Mouse (Mus musculus) MEL (cell line): ENCODE results near the gene Dgkh. TPM values are rescaled to one million over a fixed set of nuclear protein-coding genes. Genes with fewer than 3 reads are reported as not detected.

Experiments used
- DNase-seq: peaks from one replicate; pipeline ENCODE4 v3.0.0; 2011; ENCODE audit warnings: low read depth, low spot score
- H3K27ac ChIP-seq: 2 replicates; pipeline ENCODE4 v1.5.1; 2012; ENCODE audit warnings: low read depth, mild to moderate bottlenecking, control low read depth, low read length, moderate library complexity; ENCODE audit not compliant: control insufficient read depth
- H3K27me3 ChIP-seq, 2 experiments: fragments of 150-350 bp in 1 of 2; sonication (generic) in 1 of 2; 2 replicates each; pipeline ENCODE4 v1.6.1; 2012; ENCODE audit warnings: low read length in 2 of 2, mild to moderate bottlenecking in 2 of 2, improper control_type of control experiment in 1 of 2, moderate library complexity in 1 of 2; ENCODE audit not compliant: insufficient read depth in 2 of 2, control insufficient read depth in 1 of 2
- H3K36me3 ChIP-seq, 2 experiments: 2 replicates each; pipeline ENCODE4 v1.6.1; 2012 to 2014; ENCODE audit warnings: low read length in 2 of 2, improper control_type of control experiment in 1 of 2, inconsistent platforms in 1 of 2, mild to moderate bottlenecking in 1 of 2; ENCODE audit not compliant: insufficient read depth in 2 of 2, control insufficient read depth in 1 of 2
- H3K4me1 ChIP-seq, 2 experiments: fragments of 150-350 bp in 1 of 2; sonication (generic) in 1 of 2; 2 replicates each; pipeline ENCODE4 v1.6.1; 2012; ENCODE audit warnings: low read length in 2 of 2, improper control_type of control experiment in 1 of 2, mild to moderate bottlenecking in 1 of 2; ENCODE audit not compliant: insufficient read depth in 2 of 2, control insufficient read depth in 1 of 2
- H3K4me3 ChIP-seq, 2 experiments: fragments of 150-350 bp in 1 of 2; sonication (generic) in 1 of 2; 2 replicates each; pipeline ENCODE4 v1.5.1; 2012; ENCODE audit warnings: low read depth in 2 of 2, low read length in 2 of 2, mild to moderate bottlenecking in 2 of 2, moderate library complexity in 2 of 2, control low read depth in 1 of 2, improper control_type of control experiment in 1 of 2; ENCODE audit not compliant: control insufficient read depth in 1 of 2, insufficient read depth in 1 of 2
- H3K79me2 ChIP-seq: 2 replicates; pipeline ENCODE4 v1.6.1; 2012; ENCODE audit warnings: mild to moderate bottlenecking, low read length, moderate library complexity; ENCODE audit not compliant: control insufficient read depth, poor library complexity, insufficient read depth
- H3K9ac ChIP-seq: 2 replicates; pipeline ENCODE4 v1.6.1; 2012; ENCODE audit warnings: low read depth, mild to moderate bottlenecking, control low read depth, low read length, moderate library complexity; ENCODE audit not compliant: control insufficient read depth, poor library complexity, severe bottlenecking
- H3K9me3 ChIP-seq: fragments of 150-350 bp; sonication (generic); replicated peaks from 2 replicates; pipeline ENCODE4 v1.6.1; 2012; ENCODE audit warnings: mild to moderate bottlenecking, low read length, improper control_type of control experiment, moderate library complexity; ENCODE audit not compliant: insufficient read depth
- BHLHE40 ChIP-seq: IDR thresholded peaks from 2 replicates; pipeline ENCODE4 v1.6.1; 2012; ENCODE audit warnings: low read depth, mild to moderate bottlenecking, inconsistent platforms, low read length, improper control_type of control experiment, borderline replicate concordance
- CHD1 ChIP-seq: IDR thresholded peaks from 2 replicates; pipeline ENCODE4 v1.6.1; 2012; ENCODE audit warnings: low read depth, mild to moderate bottlenecking, inconsistent platforms, low read length, improper control_type of control experiment
- CHD2 ChIP-seq: IDR thresholded peaks from 2 replicates; pipeline ENCODE4 v1.6.1; 2011; ENCODE audit warnings: low read length, improper control_type of control experiment
- CTCF ChIP-seq, 3 experiments: IDR thresholded peaks in 2 of 3; conservative IDR thresholded peaks in 1 of 3; 2 replicates each; pipeline ENCODE4 v1.5.1; 2011 to 2012; ENCODE audit warnings: low read length in 3 of 3, low read depth in 2 of 3, mild to moderate bottlenecking in 2 of 3, improper control_type of control experiment in 1 of 3, inconsistent platforms in 1 of 3, mixed read lengths in 1 of 3, moderate library complexity in 1 of 3; ENCODE audit not compliant: control insufficient read depth in 1 of 3, insufficient read depth in 1 of 3, poor library complexity in 1 of 3, severe bottlenecking in 1 of 3
- E2F4 ChIP-seq: IDR thresholded peaks from 2 replicates; pipeline ENCODE4 v1.6.1; 2011; ENCODE audit warnings: low read depth, low read length, improper control_type of control experiment, borderline replicate concordance
- ELF1 ChIP-seq: IDR thresholded peaks from 2 replicates; pipeline ENCODE4 v1.6.1; 2014; ENCODE audit warnings: low read depth, mild to moderate bottlenecking, inconsistent platforms, low read length, improper control_type of control experiment, moderate library complexity
- EP300 ChIP-seq, 2 experiments: IDR thresholded peaks; 2 replicates each; pipeline ENCODE4 v1.6.1; 2011; ENCODE audit warnings: improper control_type of control experiment in 2 of 2, low read length in 2 of 2, low read depth in 1 of 2, mild to moderate bottlenecking in 1 of 2
- GABPA ChIP-seq: IDR thresholded peaks from 2 replicates; pipeline ENCODE4 v1.6.1; 2012; ENCODE audit warnings: low read depth, mild to moderate bottlenecking, inconsistent platforms, low read length, improper control_type of control experiment, moderate library complexity
- HCFC1 ChIP-seq: IDR thresholded peaks from 2 replicates; pipeline ENCODE4 v1.6.1; 2012; ENCODE audit warnings: low read depth, mild to moderate bottlenecking, inconsistent platforms, low read length, improper control_type of control experiment, moderate library complexity
- KAT2A ChIP-seq: conservative IDR thresholded peaks from 2 replicates; pipeline ENCODE4 v1.6.1; 2012; ENCODE audit warnings: low read depth, low read length, improper control_type of control experiment, inconsistent platforms
- MXI1 ChIP-seq: IDR thresholded peaks from 2 replicates; pipeline ENCODE4 v1.6.1; 2011; ENCODE audit warnings: mild to moderate bottlenecking, low read depth, low read length, improper control_type of control experiment
- MYB ChIP-seq: IDR thresholded peaks from 2 replicates; pipeline ENCODE4 v1.6.1; 2011; ENCODE audit warnings: mild to moderate bottlenecking, low read depth, low read length, improper control_type of control experiment
- MYC ChIP-seq: IDR thresholded peaks from 2 replicates; pipeline ENCODE4 v1.6.1; 2011; ENCODE audit warnings: low read depth, mild to moderate bottlenecking, low read length, improper control_type of control experiment, moderate library complexity
- NRF1 ChIP-seq: IDR thresholded peaks from 2 replicates; pipeline ENCODE4 v1.6.1; 2014; ENCODE audit warnings: low read depth, mild to moderate bottlenecking, inconsistent platforms, low read length, improper control_type of control experiment, moderate library complexity; ENCODE audit not compliant: poor library complexity, insufficient read depth, severe bottlenecking
- POLR2A ChIP-seq, 2 experiments: IDR thresholded peaks; 2 replicates each; pipeline ENCODE4 v1.6.1; 2011 to 2012; ENCODE audit warnings: low read length in 2 of 2, mild to moderate bottlenecking in 2 of 2, control low read depth in 1 of 2, improper control_type of control experiment in 1 of 2, low read depth in 1 of 2, moderate library complexity in 1 of 2; ENCODE audit not compliant: control insufficient read depth in 1 of 2, insufficient read depth in 1 of 2, poor library complexity in 1 of 2
- POLR2AphosphoS2 ChIP-seq: IDR thresholded peaks from 2 replicates; pipeline ENCODE4 v1.6.1; 2011; ENCODE audit warnings: low read length, improper control_type of control experiment
- POLR2AphosphoS5 ChIP-seq: IDR thresholded peaks from 2 replicates; pipeline ENCODE4 v1.6.1; 2012; ENCODE audit warnings: low read depth, borderline replicate concordance, mild to moderate bottlenecking, inconsistent platforms, low read length, moderate library complexity, mixed read lengths
- SIN3A ChIP-seq: IDR thresholded peaks from 2 replicates; pipeline ENCODE4 v1.6.1; 2012; ENCODE audit warnings: low read length, improper control_type of control experiment, inconsistent platforms
- SMC3 ChIP-seq: IDR thresholded peaks from 2 replicates; pipeline ENCODE4 v1.6.1; 2011; ENCODE audit warnings: low read depth, low read length, improper control_type of control experiment
- TAL1 ChIP-seq: IDR thresholded peaks from 2 replicates; pipeline ENCODE4 v1.6.1; 2012; ENCODE audit warnings: mild to moderate bottlenecking, inconsistent platforms, low read length, moderate library complexity, mixed read lengths
- TBP ChIP-seq: IDR thresholded peaks from 2 replicates; pipeline ENCODE4 v1.8.0; 2011; ENCODE audit warnings: low read depth, low read length, improper control_type of control experiment
- ZC3H11A ChIP-seq: IDR thresholded peaks from 2 replicates; pipeline ENCODE4 v1.6.1; 2012; ENCODE audit warnings: low read depth, mild to moderate bottlenecking, inconsistent platforms, low read length, improper control_type of control experiment
- ZKSCAN1 ChIP-seq: IDR thresholded peaks from 2 replicates; pipeline ENCODE4 v1.6.1; 2012; ENCODE audit warnings: low read depth, mild to moderate bottlenecking, inconsistent platforms, low read length, improper control_type of control experiment, moderate library complexity
- ZMIZ1 ChIP-seq: IDR thresholded peaks from 2 replicates; pipeline ENCODE4 v1.6.1; 2012; ENCODE audit warnings: low read depth, mild to moderate bottlenecking, inconsistent platforms, low read length, improper control_type of control experiment, moderate library complexity
- ZNF384 ChIP-seq: IDR thresholded peaks from 2 replicates; pipeline ENCODE4 v1.6.1; 2012; ENCODE audit warnings: low read depth, mild to moderate bottlenecking, inconsistent platforms, low read length, improper control_type of control experiment
- polyA plus RNA-seq, 2 experiments: library from polyadenylated mRNA; stranded (reverse) in 1 of 2; unstranded in 1 of 2; fragments of >175 nt in 1 of 2; fragments of >200 nt in 1 of 2; gene quantifications; 2 replicates each; pipeline versions ENCODE4 v1.2.1 to v1.2.4; 2012; ENCODE audit warnings: low replicate concordance in 2 of 2, low read depth in 1 of 2; ENCODE audit not compliant: insufficient read length in 2 of 2, insufficient read depth in 1 of 2, missing spikeins in 1 of 2
- total RNA-seq: library from RNA; depleted of rRNA; stranded (reverse); fragments of 300-350 nt; gene quantifications from 2 replicates; pipeline ENCODE4 v1.2.3, GENCODE M21; 2012

Gene Dgkh
- total and polyA plus RNA-seq, 3 experiments, result under 0.01 TPM; not detected in 2

- Histone ChIP-seq H3K27me3 (peaks cover 0 to under 1% of the 10 kb centered on the region in 2 experiments; a peak in 2 of 4 replicates), H3K79me2 (no peaks in the 10 kb centered on the region), H3K4me3 (no peak overlapping the region), H3K9ac (no peak overlapping the region), H3K4me1 (no peaks in the 10 kb centered on the region), H3K27ac (no peak overlapping the region), H3K36me3 (no peaks in the 10 kb centered on the region), H3K9me3 (no peaks in the 10 kb centered on the region)
- TF ChIP-seq BHLHE40 (no peak), TAL1 (no peak), ZMIZ1 (no peak), EP300 (IDR thresholded peaks at IDR 0.05; ENCODE audit: low read depth in 1 of 2, low read length in 2 of 2) (no peak), MYC (no peak), POLR2AphosphoS5 (no peak), TBP (no peak), HCFC1 (no peak), ELF1 (no peak), ZC3H11A (no peak), CTCF (IDR thresholded peaks at IDR 0.05 in 2 of 3, conservative IDR thresholded peaks at IDR 0.05 in 1 of 3; ENCODE audit: control insufficient read depth in 1 of 3, insufficient read depth in 1 of 3, low read depth in 2 of 3, low read length in 3 of 3, poor library complexity in 1 of 3, severe bottlenecking in 1 of 3) (no peak), ZNF384 (no peak), ZKSCAN1 (no peak)
- DNase-seq, result no peak
These were observed 44.1 kb upstream of the Dgkh start for GRCm38 (mm10) chr14:78776659-78777058.

- Histone ChIP-seq H3K4me1 (no peaks in the 10 kb centered on the region), H3K79me2 (no peaks in the 10 kb centered on the region), H3K27me3 (no peaks in the 10 kb centered on the region; a peak in 1 of 4 replicates), H3K27ac (no peak overlapping the region), H3K9me3 (no peaks in the 10 kb centered on the region), H3K4me3 (no peak overlapping the region), H3K9ac (no peak overlapping the region), H3K36me3 (no peaks in the 10 kb centered on the region)
- no peak for DNase-seq
- TF ChIP-seq POLR2AphosphoS2, result no peak
- TF ChIP-seq KAT2A, result no peak
- TF ChIP-seq SMC3, result no peak
- no peak for TF ChIP-seq ZKSCAN1
- no peak for TF ChIP-seq POLR2A (IDR thresholded peaks at IDR 0.05; ENCODE audit: control insufficient read depth in 1 of 2, insufficient read depth in 1 of 2, low read depth in 1 of 2, low read length in 2 of 2, poor library complexity in 1 of 2)
- no peak for TF ChIP-seq TBP
- TF ChIP-seq CHD2, result no peak
- TF ChIP-seq GABPA, result no peak
- TF ChIP-seq SIN3A, result no peak
- no peak for TF ChIP-seq MYC
- no peak for TF ChIP-seq NRF1
- no peak for TF ChIP-seq ZNF384
- TF ChIP-seq BHLHE40, result no peak
- TF ChIP-seq CHD1, result no peak
- no peak for TF ChIP-seq MYB
- TF ChIP-seq MXI1, result no peak
- no peak for TF ChIP-seq E2F4
These were observed 43.1 kb upstream of the Dgkh start for GRCm38 (mm10) chr14:78775699-78776098.
